Comparison of ENCODE assay signal across 32 mouse cellular contexts in genomic region chr1:63603870-63604500, GRCm38 (mm10). TPM values are rescaled to one million over a fixed set of nuclear protein-coding genes. Genes with fewer than 3 reads are reported as not detected.
DNase-seq lines count a peak whose midpoint lies in the region; ATAC-seq and TF ChIP-seq lines count a peak whose summit lies in the region.
"Had no signal": no experiment of that assay in that cellular context is flagged by ENCODE, and none has a peak within 500 bp of the region (broad histone marks: within the 10 kb centered on the region; RNA-seq: fewer than 3 reads in every experiment).

No protein-coding gene starts in this region.

- H3K9ac ChIP-seq in lung, embryonic 14.5 days = no peak overlapping the region
- H3K9ac ChIP-seq: embryonic facial prominence, embryonic 12.5 days; embryonic facial prominence, embryonic 15.5 days; forebrain, postnatal 0 days; hindbrain, embryonic 12.5 days; hindbrain, embryonic 15.5 days had no signal

- TF ChIP-seq CTCF in lung, embryonic 14.5 days (IDR thresholded peaks at IDR 0.05; ENCODE audit: low read depth) = no peak

- no peak overlapping the region for H3K4me2 ChIP-seq in lung, embryonic 14.5 days
- H3K4me2 ChIP-seq: embryonic facial prominence, embryonic 12.5 days; embryonic facial prominence, embryonic 15.5 days; heart, embryonic 11.5 days; hindbrain, embryonic 12.5 days; hindbrain, embryonic 15.5 days had no signal

- no peaks in the 10 kb centered on the region for H3K4me1 ChIP-seq in lung, embryonic 14.5 days (ENCODE audit: insufficient read depth)
- H3K4me1 ChIP-seq: embryonic facial prominence, embryonic 12.5 days; embryonic facial prominence, embryonic 15.5 days; hindbrain, embryonic 12.5 days; hindbrain, embryonic 15.5 days had no signal

- H3K27ac ChIP-seq in lung, embryonic 14.5 days (ENCODE audit: low read depth) = no peak overlapping the region
- H3K27ac ChIP-seq: embryonic facial prominence, embryonic 12.5 days; embryonic facial prominence, embryonic 15.5 days; gastrocnemius, adult 2 months; hindbrain, embryonic 12.5 days; hindbrain, embryonic 15.5 days had no signal

- H3K9me3 ChIP-seq in lung, embryonic 14.5 days (ENCODE audit: low read depth, low read length) = no peaks in the 10 kb centered on the region
- H3K9me3 ChIP-seq: embryonic facial prominence, embryonic 12.5 days; embryonic facial prominence, embryonic 15.5 days; hindbrain, embryonic 12.5 days; hindbrain, embryonic 15.5 days had no signal

- ATAC-seq in lung, embryonic 14.5 days (ENCODE audit: insufficient read depth) = peak; percentile 91
- ATAC-seq: activated CD4-positive, CD25-positive, alpha-beta regulatory T cell, adult 4 months; forebrain, embryonic 14.5 days; forebrain, postnatal 0 days had no signal

- peak; percentile 32 for DNase-seq in adrenal gland, adult 2 months
- DNase-seq in adrenal gland, postnatal 4 days (ENCODE audit: low spot score in 2 of 2) = no peak
- DNase-seq in lung, embryonic 14.5 days = peak; percentile 88
- no peak for DNase-seq in lung, postnatal 4 days
- DNase-seq in lung, postnatal 10 days = peak; percentile 3
- DNase-seq in lung, postnatal 36 days = no peak
- DNase-seq in neural tube, embryonic 10.5 days (ENCODE audit: extremely low spot score, low spot score) = no peak
- DNase-seq: cerebellum, adult 11 months; cerebellum, adult 2 months; cerebellum, adult 9-11 months; cerebellum, postnatal 25 days; forebrain, postnatal 0 days; gastrocnemius, adult 2 months; gastrocnemius, postnatal 14 days; heart, adult 11 months had no signal

- no peak overlapping the region for H3K4me3 ChIP-seq in lung, embryonic 14.5 days (ENCODE audit: low read depth, low read length)
- H3K4me3 ChIP-seq: embryonic facial prominence, embryonic 12.5 days; embryonic facial prominence, embryonic 15.5 days; gastrocnemius, adult 2 months; hindbrain, embryonic 12.5 days; hindbrain, embryonic 15.5 days had no signal

- H3K36me3 ChIP-seq in lung, embryonic 14.5 days (ENCODE audit: insufficient read depth) = no peaks in the 10 kb centered on the region
- H3K36me3 ChIP-seq: embryonic facial prominence, embryonic 12.5 days; embryonic facial prominence, embryonic 15.5 days; hindbrain, embryonic 12.5 days; hindbrain, embryonic 15.5 days had no signal

- no peaks in the 10 kb centered on the region for H3K27me3 ChIP-seq in lung, embryonic 14.5 days (ENCODE audit: insufficient read depth, low read length)
- H3K27me3 ChIP-seq: embryonic facial prominence, embryonic 12.5 days; embryonic facial prominence, embryonic 15.5 days; hindbrain, embryonic 12.5 days; hindbrain, embryonic 15.5 days had no signal

- 20% methylated on average over 3 of the region's 3 CpGs for WGBS in lung, embryonic 14.5 days

RNA-seq across cellular contexts. Expression of gene Gm39653, which starts 11.8 kb away (rescaled TPM):
- not detected for total RNA-seq in adrenal gland, adult 2 months (2021)
- not detected in 2 replicates for polyA plus RNA-seq in adrenal gland, adult 2 months (2012; rRNA removed)
- total RNA-seq in adrenal gland, postnatal 4 days (2021) = not detected
- polyA plus RNA-seq in lung, embryonic 14.5 days (2014; fragmentation: Nextera tagmentation; extraction: Ambion mirVana) = not detected in 2 replicates
- total RNA-seq: common myeloid progenitor, adult 5-6 weeks; ES-E14; forebrain, postnatal 0 days; gastrocnemius, adult 2 months; gastrocnemius, postnatal 14 days; gastrocnemius, postnatal 4 days; heart, adult 8-10 months; heart, postnatal 25 days; hematopoietic stem cell, adult 5-6 weeks had no signal
- polyA plus RNA-seq: activated CD4-positive, CD25-positive, alpha-beta regulatory T cell, adult 4 months; cerebellum, adult 2 months; embryonic facial prominence, embryonic 12.5 days; embryonic facial prominence, embryonic 15.5 days; forebrain, embryonic 11.5 days; forebrain, embryonic 14.5 days; forebrain, postnatal 0 days; frontal cortex, adult 2 months; heart, embryonic 11.5 days; heart, embryonic 14.5 days; heart, postnatal 0 days; hindbrain, embryonic 12.5 days; hindbrain, embryonic 15.5 days had no signal

Comparison
In these comparisons a context has a peak if more than half of its experiments do, and no peak if none do; other contexts are left out.
1. DNase-seq: peak in adrenal gland, adult 2 months (single experiment), lung, embryonic 14.5 days (single experiment) and lung, postnatal 10 days (single experiment); none in adrenal gland, postnatal 4 days (0 of 2), lung, postnatal 4 days (0 of 2), lung, postnatal 36 days (single experiment) and neural tube, embryonic 10.5 days (single experiment).